Mouse (Mus musculus) hindbrain, embryonic 16.5 days (tissue): Measurements from ENCODE around the gene Armc3. TPM values are rescaled to one million over a fixed set of nuclear protein-coding genes. Genes with fewer than 3 reads are reported as not detected.
"Not testable (repeated sequence)": the region's sequence is repeated elsewhere in the genome, so short reads cannot be mapped to it uniquely, and the experiment has no call there.

Source experiments
- ATAC-seq: fragments of 200-750 bp; cut with Nextera tagmentation; 2 replicates; pipeline ENCODE4 v1.8.0; 2017; ENCODE audit warnings: moderate TSS enrichment, moderate library complexity
- H3K27ac ChIP-seq: fragments of 300-500 bp; sonication (generic); 2 replicates; pipeline ENCODE4 v1.5.1; 2014; ENCODE audit warnings: low read depth, mild to moderate bottlenecking, control low read depth, low read length, moderate library complexity
- H3K27me3 ChIP-seq: fragments of 300-500 bp; sonication (generic); replicated peaks from 2 replicates; pipeline ENCODE4 v1.6.1; 2014; ENCODE audit warnings: low read length; ENCODE audit not compliant: control insufficient read depth, insufficient read depth
- H3K36me3 ChIP-seq: fragments of 300-500 bp; sonication (generic); 2 replicates; pipeline ENCODE4 v1.6.1; 2014; ENCODE audit warnings: mild to moderate bottlenecking, low read length, moderate library complexity, mixed read lengths; ENCODE audit not compliant: control insufficient read depth, insufficient read depth
- H3K4me1 ChIP-seq: fragments of 300-500 bp; sonication (generic); 2 replicates; pipeline ENCODE4 v1.6.1; 2014; ENCODE audit warnings: low read depth, low read length; ENCODE audit not compliant: control insufficient read depth, insufficient read depth
- H3K4me2 ChIP-seq: fragments of 300-500 bp; sonication (generic); 2 replicates; pipeline ENCODE4 v1.6.1; 2014; ENCODE audit warnings: mild to moderate bottlenecking, low read length, control low read depth, moderate library complexity
- H3K4me3 ChIP-seq: fragments of 300-500 bp; sonication (generic); 2 replicates; pipeline ENCODE4 v1.5.1; 2014; ENCODE audit warnings: mild to moderate bottlenecking, low read length, control low read depth, moderate library complexity
- H3K9ac ChIP-seq: fragments of 300-500 bp; sonication (generic); 2 replicates; pipeline ENCODE4 v1.6.1; 2014; ENCODE audit warnings: low read depth, mild to moderate bottlenecking, control low read depth, low read length, moderate library complexity
- H3K9me3 ChIP-seq: fragments of 300-500 bp; sonication (generic); 2 replicates; pipeline ENCODE4 v1.6.1; 2014; ENCODE audit warnings: mild to moderate bottlenecking, low read length, moderate library complexity; ENCODE audit not compliant: control insufficient read depth
- WGBS: fragments of 180-500 bp; shearing (Covaris S2); extraction: QIAGEN DNeasy Blood & Tissue Kit; methylation state at CpG from one replicate; pipeline ENCODE4 v1.1.7; 2014; 5-methylcytosine and 5-hydroxymethylcytosine counted together
- polyA plus RNA-seq: library from polyadenylated mRNA; unstranded; fragments of >200 nt; fragmentation: Nextera tagmentation; extraction: Ambion mirVana; gene quantifications from 2 replicates; pipeline ENCODE4 v1.2.1, GENCODE M21; 2015

Gene Armc3
- polyA plus RNA-seq, 1 experiment from 2014 or later, result 1.6 TPM

GRCm38 (mm10) chr2:19301251-19301650 lies 102.1 kb downstream of the Armc3 start:
- ATAC-seq, result no peak
- Histone ChIP-seq H3K27ac (no peak overlapping the region), H3K36me3 (no peaks in the 10 kb centered on the region), H3K27me3 (no peaks in the 10 kb centered on the region), H3K9ac (no peak overlapping the region), H3K4me1 (no peaks in the 10 kb centered on the region), H3K4me3 (no peak overlapping the region), H3K4me2 (no peak overlapping the region), H3K9me3 (no peaks in the 10 kb centered on the region)
- 21% methylated on average over 6 of the region's 6 CpGs for WGBS

GRCm38 (mm10) chr2:19303087-19303486 lies 104.0 kb downstream of the Armc3 start:
- H3K4me1 ChIP-seq, H3K4me3 ChIP-seq, H3K9ac ChIP-seq, H3K9me3 ChIP-seq, ATAC-seq, H3K27me3 ChIP-seq, H3K36me3 ChIP-seq, H3K4me2 ChIP-seq, H3K27ac ChIP-seq: not testable (repeated sequence)
- WGBS, result 93% methylated on average over 3 of the region's 3 CpGs

DNA sequence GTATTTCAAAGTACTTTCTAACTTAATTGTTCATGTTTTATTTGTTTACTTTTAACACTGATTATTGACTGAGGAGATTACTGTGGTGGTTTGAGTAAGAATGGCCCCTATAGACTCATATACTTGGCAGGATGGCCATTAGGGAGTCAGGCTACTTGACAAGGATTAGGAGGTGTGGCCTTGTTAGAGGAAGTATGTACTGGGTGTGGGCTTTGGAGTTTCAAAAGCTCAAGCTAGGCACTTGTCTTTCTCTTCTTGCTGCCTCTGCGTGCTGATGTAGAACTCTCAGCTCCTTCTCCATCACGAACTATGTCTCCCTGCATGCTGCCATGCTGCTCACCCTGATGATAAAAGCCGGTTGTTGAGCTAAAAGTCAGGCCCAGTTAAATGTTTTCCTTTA lies 111.4 kb downstream of the Armc3 start:
- Histone ChIP-seq H3K9ac (no peak overlapping the region), H3K4me3 (no peak overlapping the region), H3K36me3 (no peaks in the 10 kb centered on the region), H3K27me3 (no peaks in the 10 kb centered on the region), H3K27ac (no peak overlapping the region), H3K4me1 (no peaks in the 10 kb centered on the region), H3K4me2 (no peak overlapping the region), H3K9me3 (peaks cover 8% of the 10 kb centered on the region)
- no peak for ATAC-seq
- 93% methylated on average over 3 of the region's 3 CpGs for WGBS

DNA sequence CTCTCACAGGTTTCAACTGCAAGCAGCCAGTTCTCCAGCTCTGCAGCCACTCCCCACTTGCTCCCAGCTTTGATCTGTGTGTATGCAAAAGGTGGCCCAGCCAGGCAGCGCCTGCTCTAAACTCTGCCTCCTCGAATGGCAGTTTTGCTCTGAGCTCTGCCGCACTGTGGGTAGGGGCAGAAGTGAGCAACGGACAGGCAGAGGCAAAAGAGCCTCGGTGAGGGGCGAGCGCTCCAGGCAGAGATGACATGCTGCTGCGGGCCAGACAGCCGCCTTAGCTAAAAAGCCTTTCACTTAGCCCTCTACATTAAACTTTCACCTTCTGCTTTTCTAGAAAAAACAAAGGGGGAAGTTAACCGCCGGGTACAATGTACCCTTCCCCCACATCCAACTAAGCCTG lies 117.0 kb downstream of the Armc3 start:
- Histone ChIP-seq H3K36me3 (no peaks in the 10 kb centered on the region), H3K4me3 (no peak overlapping the region), H3K9me3 (peaks cover 16% of the 10 kb centered on the region), H3K27me3 (no peaks in the 10 kb centered on the region), H3K4me1 (no peaks in the 10 kb centered on the region), H3K9ac (no peak overlapping the region), H3K4me2 (no peak overlapping the region), H3K27ac (no peak overlapping the region)
- ATAC-seq, result no peak
- 57% methylated on average over 11 of the region's 11 CpGs for WGBS

DNA sequence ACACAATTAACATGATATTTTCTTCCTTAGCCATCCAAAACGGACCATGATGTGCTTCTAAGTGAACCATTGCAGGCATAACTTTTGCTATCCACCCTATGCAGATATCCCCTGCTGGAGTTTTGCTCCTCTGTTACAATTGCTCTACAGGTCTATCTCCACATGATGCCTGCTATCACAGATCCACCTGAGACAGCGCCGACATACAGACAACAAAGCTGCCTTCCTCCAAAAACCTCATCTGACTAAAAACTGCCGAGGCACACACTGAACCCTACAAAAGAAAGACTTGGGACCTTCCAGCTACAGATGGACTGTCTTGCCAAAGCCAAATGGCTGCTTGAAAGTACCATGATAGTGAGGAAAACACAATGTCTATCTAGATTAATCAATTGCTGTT lies 117.6 kb downstream of the Armc3 start:
- Histone ChIP-seq H3K4me1 (no peaks in the 10 kb centered on the region), H3K9ac (no peak overlapping the region), H3K4me3 (no peak overlapping the region), H3K27me3 (no peaks in the 10 kb centered on the region), H3K36me3 (no peaks in the 10 kb centered on the region), H3K9me3 (peaks cover 16% of the 10 kb centered on the region), H3K4me2 (no peak overlapping the region), H3K27ac (no peak overlapping the region)
- ATAC-seq, result no peak
- WGBS, result 78% methylated on average over 4 of the region's 4 CpGs

GRCm38 (mm10) chr2:19317151-19317812 lies 118.2 kb downstream of the Armc3 start:
- H3K27ac ChIP-seq, H3K4me1 ChIP-seq, H3K27me3 ChIP-seq, H3K4me3 ChIP-seq, H3K4me2 ChIP-seq, H3K36me3 ChIP-seq, H3K9ac ChIP-seq, ATAC-seq: not testable (repeated sequence)
- 82% methylated on average over 2 of the region's 2 CpGs for WGBS
- H3K9me3 ChIP-seq, result peaks cover 16% of the 10 kb centered on the region

- no peaks in the 10 kb centered on the region for H3K36me3 ChIP-seq
- H3K4me2 ChIP-seq, result no peak overlapping the region
- no peak for ATAC-seq
- H3K27ac ChIP-seq, result no peak overlapping the region
- H3K9me3 ChIP-seq, result peaks cover 16% of the 10 kb centered on the region
- H3K4me3 ChIP-seq, result no peak overlapping the region
- WGBS, result 88% methylated on average over 4 of the region's 4 CpGs
- H3K9ac ChIP-seq, result no peak overlapping the region
- H3K27me3 ChIP-seq, result no peaks in the 10 kb centered on the region
- H3K4me1 ChIP-seq, result no peaks in the 10 kb centered on the region
Observed at GRCm38 (mm10) chr2:19318499-19318898, 119.4 kb downstream of the Armc3 start.

GRCm38 (mm10) chr2:19319284-19319683 lies 120.2 kb downstream of the Armc3 start:
- no peak for ATAC-seq
- Histone ChIP-seq H3K4me1 (no peaks in the 10 kb centered on the region), H3K36me3 (no peaks in the 10 kb centered on the region), H3K9ac (no peak overlapping the region), H3K4me2 (no peak overlapping the region), H3K27ac (no peak overlapping the region), H3K4me3 (no peak overlapping the region), H3K27me3 (no peaks in the 10 kb centered on the region), H3K9me3 (peaks cover 16% of the 10 kb centered on the region)
- 78% methylated on average over 3 of the region's 3 CpGs for WGBS

GRCm38 (mm10) chr2:19322448-19322847 lies 123.3 kb downstream of the Armc3 start:
- Histone ChIP-seq H3K27ac (no peak overlapping the region), H3K4me3 (no peak overlapping the region), H3K27me3 (no peaks in the 10 kb centered on the region), H3K4me2 (no peak overlapping the region), H3K9me3 (no peaks in the 10 kb centered on the region), H3K4me1 (no peaks in the 10 kb centered on the region), H3K9ac (no peak overlapping the region), H3K36me3 (no peaks in the 10 kb centered on the region)
- 79% methylated on average over 9 of the region's 9 CpGs for WGBS
- ATAC-seq, result no peak

DNA sequence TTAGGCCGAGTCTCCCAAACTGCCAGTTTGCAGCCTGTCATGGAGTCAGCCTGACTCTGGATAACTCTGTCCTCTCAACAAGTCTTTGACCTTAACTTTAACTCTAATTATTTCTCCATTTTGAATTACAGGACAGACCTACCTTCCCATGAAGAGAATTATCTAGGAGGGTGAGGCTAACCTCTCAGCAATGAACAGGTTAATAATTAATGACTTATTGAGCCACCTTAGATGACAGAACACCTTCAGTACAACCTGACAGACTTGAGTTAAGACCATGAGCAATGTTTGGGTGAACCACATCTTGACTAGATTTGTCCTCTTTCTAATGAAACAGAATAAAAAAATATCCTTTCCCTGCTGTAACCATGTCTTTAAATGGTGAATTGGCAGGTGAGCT lies 127.3 kb downstream of the Armc3 start:
- Histone ChIP-seq H3K4me1 (no peaks in the 10 kb centered on the region), H3K4me3 (no peak overlapping the region), H3K27ac (no peak overlapping the region), H3K9ac (no peak overlapping the region), H3K9me3 (no peaks in the 10 kb centered on the region), H3K27me3 (no peaks in the 10 kb centered on the region), H3K4me2 (no peak overlapping the region), H3K36me3 (no peaks in the 10 kb centered on the region)
- ATAC-seq, result no peak
- 88% methylated on average over 1 of the region's 1 CpGs for WGBS
